Mouse (Mus musculus): ENCODE data around the gene Asgr2.

DNA sequence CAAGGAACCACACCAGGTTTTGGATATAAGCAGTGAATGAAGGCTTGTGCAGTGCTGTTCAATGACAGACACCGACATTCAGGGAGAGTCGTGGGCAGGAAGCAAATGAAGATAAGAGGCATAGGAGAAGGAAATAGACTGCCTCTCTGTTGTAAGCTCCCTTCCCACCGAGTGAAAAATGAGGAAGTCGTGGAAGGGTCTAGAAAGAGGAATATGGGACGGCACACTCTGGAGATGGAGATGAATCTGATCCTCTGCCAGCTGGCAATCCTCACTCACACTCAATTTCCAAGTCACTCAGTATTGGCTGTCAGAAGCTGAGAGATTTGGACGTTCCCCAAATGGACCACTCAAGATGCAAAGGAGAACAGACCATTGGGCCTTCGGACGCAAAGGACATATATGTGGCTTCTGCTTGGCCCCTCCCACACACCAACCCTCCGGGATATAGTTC lies 37.5 kb downstream of the Asgr2 start, which contains the start of gene Mgl2:
- no peak for TF ChIP-seq CTCF (conservative IDR thresholded peaks at IDR 0.05; ENCODE audit: low read length)
- TF ChIP-seq NANOG (IDR thresholded peaks at IDR 0.05; ENCODE audit: borderline replicate concordance, low read length): no peak

Data from E14TG2a.4 (cell line).